Mouse (Mus musculus) layer of hippocampus, postnatal 25 days (tissue): Measurements from ENCODE around the gene Ppfia4. TPM values are rescaled to one million over a fixed set of nuclear protein-coding genes. Genes with fewer than 3 reads are reported as not detected.
A peak's percentile ranks its signal among the peaks of the same experiment; 100 is the strongest.

ENCODE experiments used
- DNase-seq, 2 experiments: peaks; one replicate each; pipeline ENCODE4 v3.0.0; 2022; ENCODE audit warnings: mixed read lengths in 2 of 2, low spot score in 1 of 2; ENCODE audit errors: extremely low spot score in 1 of 2
- total RNA-seq, 2 experiments: library from RNA; stranded (reverse); gene quantifications; 2 replicates each; pipeline ENCODE4 v1.2.3; 2021

The Ppfia4 gene
- total RNA-seq, 2 experiments from 2014 or later, result 69.3 to 78.8 TPM

DNA sequence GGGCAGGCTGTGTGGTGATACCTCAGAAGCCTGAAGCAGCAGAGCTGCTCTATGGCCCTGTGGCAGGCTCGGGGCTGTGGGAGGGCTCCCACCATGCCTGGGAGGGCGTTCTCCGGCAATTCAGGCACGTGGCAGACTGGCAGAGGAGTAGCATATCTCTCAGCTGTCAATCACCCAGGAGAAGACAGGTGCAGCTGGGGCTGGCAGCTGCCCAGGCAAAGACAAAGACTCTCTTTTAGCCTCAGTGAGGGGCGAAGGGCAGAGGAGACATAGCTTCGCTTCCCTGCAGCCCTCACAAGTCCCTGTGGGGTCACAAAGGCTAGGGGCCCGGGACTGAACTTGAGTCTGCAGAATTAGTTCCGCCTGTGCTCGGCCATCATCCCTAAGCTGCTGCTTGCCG, 25.3 kb downstream of the Ppfia4 start:
- DNase-seq, result no peak

DNA sequence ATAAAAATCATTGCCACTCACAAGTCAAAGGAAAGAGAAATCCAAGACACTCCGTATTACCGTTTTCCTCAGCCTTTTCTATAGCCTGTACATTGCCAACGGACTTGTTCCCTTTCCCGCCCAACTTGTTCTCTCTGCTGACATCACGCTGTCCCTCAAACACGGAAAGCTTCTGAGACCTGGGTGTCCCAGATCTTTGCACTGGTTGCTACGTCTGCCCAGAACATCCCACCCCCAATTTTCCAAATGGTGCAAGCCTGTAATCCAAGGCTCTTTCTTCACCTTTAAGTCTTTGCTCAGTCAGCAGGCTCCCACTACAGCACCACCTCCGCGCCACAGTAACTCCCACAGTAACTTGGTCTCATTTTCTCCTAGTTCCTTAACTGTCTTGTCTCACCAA, 27.8 kb downstream of the Ppfia4 start:
- DNase-seq, result no peak

DNA sequence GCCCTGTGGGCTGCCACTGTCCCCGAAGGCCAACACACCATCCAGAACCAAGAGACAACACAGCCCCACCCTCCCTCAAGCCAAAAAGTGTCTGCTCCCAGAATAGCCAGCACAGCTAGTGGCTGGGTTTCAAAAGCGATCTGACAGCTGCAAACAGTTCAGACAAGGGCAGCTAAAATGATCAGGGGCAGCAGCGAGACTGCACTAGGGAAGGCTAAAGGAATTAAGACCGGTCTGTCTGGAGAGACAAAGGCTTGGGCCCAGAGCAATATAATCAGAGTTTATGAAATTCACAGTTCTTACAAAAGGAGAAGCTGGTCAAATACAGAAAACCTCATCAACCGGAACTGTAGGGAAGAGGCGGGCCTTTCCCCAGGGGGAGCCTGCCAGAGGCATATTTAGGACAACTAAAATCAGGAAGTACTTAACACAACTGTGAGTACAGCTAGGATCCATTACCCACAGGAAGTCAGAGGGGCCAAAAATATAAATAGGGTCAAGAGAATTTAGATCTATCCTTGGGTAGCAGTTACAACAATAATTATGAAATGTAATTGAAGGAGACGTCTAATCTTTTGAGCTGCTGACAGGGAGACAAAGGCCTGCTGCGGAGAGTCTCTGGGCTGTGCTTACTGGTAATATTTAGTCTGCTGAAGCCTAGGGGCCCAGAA, 30.0 kb downstream of the Ppfia4 start:
- no peak for DNase-seq

DNA sequence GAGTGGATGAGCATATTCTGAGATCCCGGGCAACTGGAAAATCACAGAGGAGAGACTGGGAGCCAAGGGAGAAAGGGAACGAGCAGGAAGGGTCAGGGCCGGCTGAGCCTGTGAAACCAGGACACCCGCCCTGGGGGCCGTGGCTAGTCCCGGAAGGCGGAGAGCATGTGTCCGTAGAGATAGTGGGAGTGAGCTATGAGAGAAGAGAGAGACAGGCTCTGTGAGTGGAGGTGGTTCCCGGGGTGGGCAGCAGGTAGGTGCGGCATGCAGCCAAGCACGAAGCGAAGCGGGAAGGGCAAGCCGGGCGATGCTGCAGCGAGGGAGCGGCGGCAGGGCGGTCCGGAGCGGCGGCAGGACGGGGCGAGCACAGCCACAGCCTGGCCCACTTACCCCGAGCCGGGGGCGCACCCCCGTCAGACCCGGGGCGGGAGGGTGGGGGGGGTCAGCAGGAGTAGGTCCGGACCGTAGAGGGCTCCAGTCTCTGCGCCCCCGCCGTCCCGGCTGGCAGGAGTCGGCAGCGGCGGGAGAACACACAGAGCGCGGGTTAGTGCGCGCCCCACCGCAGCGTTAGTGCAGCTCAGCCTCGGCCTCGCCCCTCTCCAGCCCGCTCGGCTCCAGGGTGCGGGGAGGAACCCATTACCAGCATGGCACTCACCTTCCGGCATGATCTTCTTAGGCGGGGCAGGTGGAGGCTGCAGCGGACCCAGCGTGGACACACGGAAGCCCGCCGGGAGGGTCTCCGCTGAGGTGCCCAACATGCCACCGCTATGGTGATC, 33.9 kb downstream of the Ppfia4 start:
- DNase-seq, result no peak

DNA sequence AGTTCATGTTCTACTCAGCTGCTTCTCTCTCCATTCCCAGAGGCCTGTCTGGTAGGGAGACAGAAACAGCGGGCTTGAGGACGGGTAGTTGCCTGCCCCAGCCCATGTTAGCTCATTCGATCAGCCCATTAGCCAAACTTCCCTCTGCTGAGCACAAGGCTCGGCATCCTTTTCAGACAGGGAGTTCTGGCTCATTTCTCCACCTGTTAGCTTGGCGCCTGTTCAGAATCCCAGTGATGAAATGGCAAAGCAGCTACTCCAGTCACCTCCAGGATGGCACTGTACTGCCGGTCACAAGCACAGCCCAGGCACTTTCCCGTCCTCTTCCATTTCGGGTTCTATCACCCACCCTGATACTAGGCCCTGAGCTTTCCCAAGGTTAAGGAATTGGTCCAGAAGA, 35.5 kb downstream of the Ppfia4 start:
- peak in 1 of 2 experiments; percentile 53 for DNase-seq

DNA sequence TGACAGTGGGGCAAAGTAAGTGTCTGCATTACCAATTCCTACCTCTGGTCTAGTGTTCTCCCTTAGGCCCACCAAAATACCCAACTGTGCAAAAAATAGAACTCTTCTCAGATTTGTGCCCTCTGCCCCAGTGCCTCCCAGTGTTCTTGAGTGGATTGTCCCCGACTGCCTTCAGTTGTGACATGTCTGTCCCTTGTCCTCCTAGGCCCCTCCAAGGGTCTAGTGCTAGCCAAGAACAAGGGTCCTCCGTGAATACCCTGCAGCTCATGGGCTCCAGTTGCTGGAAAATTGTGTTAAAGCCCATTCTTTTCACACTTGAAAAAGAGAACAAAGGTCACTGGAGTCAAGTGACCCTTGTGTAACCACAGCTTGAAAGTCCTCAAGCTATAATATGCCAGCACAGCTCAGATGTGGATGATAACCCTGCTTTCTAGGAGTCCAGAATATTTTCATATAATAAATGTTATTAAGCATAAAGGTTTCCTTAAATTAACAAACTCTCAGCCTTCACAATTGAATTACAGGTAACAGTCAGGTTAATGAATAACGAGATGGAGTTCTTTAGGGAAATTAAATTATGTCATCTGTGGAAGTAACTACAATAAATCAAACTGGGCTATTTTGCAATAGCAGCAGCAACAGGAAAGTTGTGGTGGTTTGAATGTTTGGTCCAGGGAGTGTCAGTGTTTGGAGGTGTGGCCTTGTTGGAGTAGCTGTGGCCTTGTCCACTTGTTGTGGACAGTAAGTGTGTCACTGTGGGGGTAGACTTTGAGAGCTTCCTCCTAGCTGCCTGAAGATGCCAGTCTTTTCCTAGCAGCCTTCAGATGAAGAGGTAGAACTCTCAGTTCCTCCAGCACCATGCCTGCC, 38.8 kb downstream of the Ppfia4 start:
- DNase-seq, result no peak

DNA sequence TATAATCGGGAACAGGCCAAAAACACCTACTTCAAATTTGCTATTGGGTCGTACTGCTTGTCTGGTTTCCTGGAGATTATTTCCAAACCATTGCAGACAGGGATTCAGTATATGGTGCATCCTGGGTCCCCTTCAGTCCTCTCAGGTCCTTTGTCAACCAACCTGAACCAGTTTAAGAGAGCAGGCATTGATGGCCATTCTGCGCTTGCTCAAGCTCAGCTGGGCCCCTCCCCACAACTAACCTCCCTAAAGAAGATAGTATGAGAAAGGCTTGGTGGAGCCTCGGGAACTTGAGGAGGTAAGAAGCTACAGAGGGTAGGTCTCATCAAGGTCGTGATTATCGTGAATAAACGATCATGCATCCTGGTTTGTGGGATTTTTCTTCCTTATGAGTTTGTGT, 39.5 kb downstream of the Ppfia4 start:
- no peak for DNase-seq

DNA sequence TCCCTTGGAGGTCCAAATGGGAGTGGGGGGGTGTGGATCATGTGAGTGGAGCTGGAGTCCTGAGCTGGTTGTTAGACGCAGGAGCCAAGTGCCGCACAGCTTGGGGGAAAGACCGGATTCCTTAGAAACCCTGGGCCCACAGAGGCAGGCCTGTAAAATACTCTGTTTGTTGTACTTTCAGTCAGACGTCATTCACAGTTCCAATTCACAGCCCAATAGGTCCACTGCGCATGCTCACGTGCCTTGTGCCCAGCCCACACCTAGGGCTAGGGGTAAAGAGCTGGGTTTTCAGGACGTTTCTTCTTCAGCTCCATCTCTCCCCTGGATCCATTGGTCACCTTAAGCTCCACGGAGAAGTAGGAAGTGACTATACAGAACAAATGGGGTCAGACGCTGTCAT, 40.1 kb downstream of the Ppfia4 start:
- no peak for DNase-seq

DNA sequence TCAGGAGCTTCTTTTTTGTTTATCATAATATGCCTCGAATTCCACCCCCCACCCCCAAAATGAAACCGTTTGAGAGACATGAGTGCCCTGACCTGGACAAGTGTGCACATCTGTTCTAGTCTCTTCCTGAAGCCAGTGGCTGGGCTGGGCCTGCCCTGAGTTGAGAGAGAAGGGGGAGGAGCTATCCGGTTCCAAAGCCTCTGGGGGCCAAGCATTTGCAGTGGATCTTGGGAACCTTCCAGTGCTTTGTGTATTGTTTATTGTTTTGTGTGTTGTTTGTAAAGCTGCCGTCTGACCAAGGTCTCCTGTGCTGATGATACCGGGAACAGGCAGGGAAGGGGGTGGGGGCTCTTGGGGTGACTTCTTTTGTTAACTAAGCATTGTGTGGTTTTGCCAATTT, 40.7 kb downstream of the Ppfia4 start:
- no peak for DNase-seq

DNA sequence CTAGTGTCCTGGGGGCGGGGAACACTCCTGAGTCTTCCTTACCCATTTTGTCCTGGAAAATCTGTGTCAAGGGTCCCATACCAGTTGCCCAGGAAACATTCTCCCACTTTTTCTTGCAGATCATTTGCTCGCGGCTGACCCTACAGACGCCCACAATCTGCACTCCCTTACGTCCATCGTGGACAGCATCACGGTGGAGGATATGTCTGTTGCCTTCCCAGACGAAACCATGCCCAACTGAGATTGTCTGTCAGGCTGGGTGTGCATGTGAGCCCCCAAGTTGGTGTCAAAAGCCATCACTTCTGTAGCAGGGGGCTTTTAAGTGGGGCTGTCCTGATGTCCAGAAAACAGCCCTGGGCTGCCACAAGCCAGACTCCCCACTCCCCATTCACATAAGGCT, 41.2 kb downstream of the Ppfia4 start:
- no peak for DNase-seq

DNA sequence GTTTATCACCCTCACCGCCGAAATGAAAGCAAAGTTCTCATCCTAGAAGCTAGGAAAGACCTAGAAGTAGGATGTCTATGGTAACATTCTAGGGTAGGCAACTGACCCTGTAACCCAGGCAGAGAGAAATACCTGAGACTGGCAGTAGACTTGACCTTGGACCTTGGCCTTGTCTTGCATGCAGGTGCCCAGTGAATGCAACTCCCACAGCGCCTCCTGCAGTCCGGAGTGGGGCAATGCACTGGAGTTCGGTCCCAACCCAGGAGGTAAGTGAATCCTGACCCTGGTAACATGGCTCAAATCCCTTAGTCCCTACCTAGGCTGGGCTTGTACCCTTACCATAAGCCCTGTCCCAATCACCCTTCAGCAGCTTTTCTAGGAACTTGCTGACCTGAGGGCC, 41.8 kb downstream of the Ppfia4 start:
- DNase-seq, result no peak

DNA sequence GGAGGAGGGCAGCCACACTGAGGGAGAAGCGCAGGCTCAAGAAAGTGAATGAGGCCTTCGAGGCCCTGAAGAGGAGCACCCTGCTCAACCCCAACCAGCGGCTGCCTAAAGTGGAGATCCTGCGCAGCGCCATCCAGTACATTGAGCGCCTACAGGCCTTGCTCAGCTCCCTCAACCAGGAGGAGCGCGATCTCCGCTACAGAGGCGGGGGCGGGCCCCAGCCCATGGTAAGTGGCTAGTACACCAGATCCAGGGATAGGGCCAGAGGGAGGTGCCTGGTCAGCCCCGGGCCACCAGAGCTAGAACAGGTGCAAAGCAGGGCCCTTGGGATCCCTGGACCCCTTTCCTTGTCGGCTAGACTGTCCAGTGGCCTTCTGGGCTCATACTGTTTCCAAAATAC, 42.4 kb downstream of the Ppfia4 start:
- DNase-seq, result no peak

DNA sequence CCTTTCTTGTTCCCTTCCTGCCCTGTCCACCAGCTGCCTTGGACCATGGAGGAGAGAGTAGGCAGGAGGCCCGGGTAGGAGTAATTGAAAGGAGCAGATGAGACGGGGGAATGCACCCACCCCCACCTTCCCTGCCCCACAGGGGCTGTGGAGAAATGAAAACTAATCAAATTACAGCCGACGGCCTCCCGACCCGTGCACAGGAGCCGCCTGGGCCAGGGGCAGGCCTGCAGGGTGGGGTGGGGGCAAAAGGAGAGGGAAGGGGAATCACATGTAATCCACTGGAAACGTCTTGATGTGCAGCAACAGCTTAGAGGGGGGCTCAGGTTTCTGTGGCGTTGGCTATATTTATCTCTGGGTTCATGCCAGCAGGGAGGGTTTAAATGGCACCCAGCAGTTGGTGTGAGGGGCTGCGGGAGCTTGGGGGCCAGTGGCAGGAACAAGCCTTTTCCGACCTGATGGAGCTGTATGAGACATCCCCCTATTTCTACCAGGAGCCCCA, 43.1 kb downstream of the Ppfia4 start, which contains the start of gene Myog:
TSS of gene Myog (plus strand) at position 392 of the 502 bp plus-strand sequence.
- no peak for DNase-seq

DNA sequence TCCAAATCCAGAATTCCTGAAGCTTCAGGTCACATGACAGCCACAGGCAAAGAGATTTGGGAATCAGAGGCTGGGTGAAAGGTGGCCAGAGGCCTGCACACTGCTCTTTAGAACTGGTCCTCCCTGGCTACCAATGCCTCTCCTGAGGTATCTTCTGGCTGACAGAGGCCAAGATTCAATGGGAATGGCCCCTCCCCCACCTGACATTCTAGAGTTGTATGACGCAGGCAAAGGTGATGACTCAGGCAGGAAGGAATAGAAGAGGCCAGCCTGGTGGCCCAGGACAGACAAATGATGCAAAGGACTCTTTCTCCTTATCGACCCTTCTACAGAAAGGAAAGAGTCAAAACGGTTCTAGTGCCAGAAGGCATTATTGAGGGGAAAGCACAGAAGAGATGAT, 44.5 kb downstream of the Ppfia4 start:
- no peak for DNase-seq

DNA sequence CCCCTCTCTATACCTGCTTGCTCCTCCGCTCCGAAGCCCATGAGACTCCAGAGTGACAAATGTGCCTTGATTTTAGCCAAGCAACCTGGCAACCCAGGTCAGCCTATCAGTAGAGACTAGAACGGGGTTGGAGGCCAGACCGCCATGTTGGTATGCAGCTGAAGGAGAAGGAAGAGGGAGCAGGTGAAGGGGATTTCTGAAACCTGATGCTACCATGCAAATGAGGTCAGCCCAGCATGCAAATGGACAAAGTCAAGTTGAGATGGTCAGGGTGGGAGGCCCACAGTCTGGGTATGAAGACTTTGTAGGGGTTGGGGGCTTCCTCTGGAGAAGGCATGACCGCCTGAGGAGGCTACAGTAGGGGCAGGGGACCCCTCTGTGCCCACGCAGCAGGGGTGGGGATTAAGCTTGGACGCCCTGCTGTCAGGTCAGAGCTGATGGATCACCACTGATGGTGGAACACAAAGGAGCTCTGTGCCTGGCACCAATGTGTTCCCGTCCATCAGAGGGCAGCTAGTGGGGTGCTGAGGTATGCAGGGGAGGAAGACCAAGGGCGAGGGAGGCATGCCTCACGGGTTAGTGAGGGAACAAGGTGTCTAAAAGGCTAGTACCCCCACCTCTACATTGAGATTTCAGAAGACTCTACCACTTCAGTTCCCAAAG, 47.1 kb downstream of the Ppfia4 start:
- DNase-seq, result no peak

DNA sequence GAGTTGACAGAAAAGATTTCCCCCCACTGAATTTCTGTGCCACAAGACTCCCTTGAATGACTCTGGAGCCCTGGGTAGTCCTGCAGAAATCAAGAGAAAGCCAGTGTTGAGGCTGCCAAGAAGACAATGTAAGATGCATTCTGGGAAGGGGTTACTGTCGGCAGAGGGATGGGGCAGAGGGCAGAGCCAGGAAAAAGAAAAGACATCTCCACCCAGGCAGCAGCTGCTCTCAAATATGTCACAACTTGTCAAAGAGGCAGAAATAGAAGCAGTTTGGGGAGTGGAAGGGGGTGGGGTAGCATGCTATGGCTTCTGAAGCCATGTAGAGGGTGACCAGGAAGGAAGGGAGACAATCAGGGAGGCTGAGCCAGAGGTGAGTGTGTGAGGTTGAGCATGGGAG, 49.6 kb downstream of the Ppfia4 start:
- DNase-seq, result no peak

DNA sequence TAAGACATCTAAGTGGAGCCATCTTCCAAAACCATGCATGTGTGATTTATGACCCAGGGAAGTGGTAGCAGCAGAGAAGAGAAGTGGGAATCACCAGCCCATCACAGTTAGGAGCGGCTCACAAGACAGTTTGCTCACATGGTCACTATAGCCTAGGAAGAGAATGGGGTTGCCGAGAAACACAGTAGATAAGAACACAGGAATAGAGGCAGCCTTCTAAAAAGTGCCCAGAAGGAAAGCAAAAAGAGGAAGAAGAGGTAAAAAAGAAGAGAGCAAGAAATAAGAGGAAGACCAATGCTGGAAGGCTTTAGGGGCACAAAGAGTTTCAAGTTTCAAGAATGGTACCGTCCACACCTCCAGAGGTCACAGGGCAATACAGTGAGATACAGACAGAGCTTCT, 50.4 kb downstream of the Ppfia4 start:
- DNase-seq, result no peak

DNA sequence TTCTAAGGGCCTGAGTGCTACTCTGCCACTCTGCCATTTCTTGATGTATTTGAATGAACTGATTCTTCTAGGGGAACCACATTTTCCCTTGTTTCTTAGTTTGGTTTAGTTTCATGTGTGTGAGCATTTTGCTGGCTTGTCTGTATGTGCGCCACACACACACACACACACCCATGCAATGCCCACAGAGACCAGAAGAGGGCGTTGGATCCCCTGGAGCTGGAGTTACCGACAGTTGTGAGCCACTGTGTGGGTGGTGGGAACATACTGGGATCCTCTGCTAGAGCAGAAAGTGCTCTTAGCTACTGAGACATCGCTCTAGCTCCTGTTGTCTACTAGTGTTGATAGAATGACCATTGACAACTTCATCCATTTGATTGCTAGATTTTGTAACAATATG, 51.2 kb downstream of the Ppfia4 start:
- no peak for DNase-seq

DNA sequence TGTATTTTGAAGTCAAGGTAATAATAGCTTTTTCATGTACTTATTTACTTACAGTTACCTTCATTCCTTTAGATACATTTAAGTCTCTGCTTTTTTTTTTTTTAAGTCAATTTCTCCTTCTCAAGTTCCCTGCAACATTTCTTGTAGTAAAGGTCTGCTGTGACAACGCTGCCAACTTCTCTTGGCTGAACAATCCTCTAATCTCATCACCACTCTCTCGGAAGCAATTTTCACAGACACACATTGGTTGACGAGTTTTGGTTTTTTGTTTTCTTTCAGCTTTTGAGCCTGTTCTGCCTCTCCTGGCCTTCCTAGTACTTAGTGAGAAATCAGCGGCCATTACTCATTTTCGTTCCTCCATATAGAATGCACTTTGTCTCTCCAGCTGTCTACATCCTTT, 52.6 kb downstream of the Ppfia4 start:
- DNase-seq, result no peak

DNA sequence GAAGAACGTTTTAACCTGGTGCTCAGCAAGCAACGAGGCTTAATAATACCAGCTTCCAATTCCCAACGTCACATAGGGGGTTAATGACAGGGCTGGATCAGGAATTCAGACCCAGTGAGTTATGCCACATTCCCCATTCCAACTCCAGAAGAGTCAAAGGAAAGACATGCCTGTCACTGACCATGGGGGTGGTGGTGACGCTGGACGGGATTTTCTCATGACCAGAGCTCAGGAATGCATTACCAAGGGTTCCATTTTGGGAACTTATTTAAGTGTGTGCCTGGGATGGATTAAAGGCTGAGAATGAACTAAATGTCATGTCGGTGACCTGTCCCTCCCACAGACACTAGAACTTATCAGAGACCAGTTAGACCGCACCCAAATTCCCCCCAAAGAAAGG, 55.9 kb downstream of the Ppfia4 start:
- no peak for DNase-seq
